Mouse (Mus musculus): ENCODE results near the gene Mettl25. TPM values are rescaled to one million over a fixed set of nuclear protein-coding genes. Genes with fewer than 3 reads are reported as not detected.

Gene Mettl25
- polyA plus RNA-seq, 2 experiments, result 11.2 to 13.2 TPM

GRCm38 (mm10) chr10:105772821-105773302 is 68.3 kb downstream of the Mettl25 start:
- Histone ChIP-seq H3K9ac (ENCODE audit: low read depth, low read length, severe bottlenecking) (no peak overlapping the region), H3K4me1 (ENCODE audit: control insufficient read depth, insufficient read depth, low read length) (no peaks in the 10 kb centered on the region), H3K27me3 (ENCODE audit: control insufficient read depth, insufficient read depth, low read length) (no peaks in the 10 kb centered on the region), H3K4me2 (replicated peaks; ENCODE audit: low read depth, low read length, severe bottlenecking) (no peak overlapping the region), H3K27ac (replicated peaks; ENCODE audit: low read depth, low read length) (no peak overlapping the region), H3K9me3 (ENCODE audit: control insufficient read depth, low read length) (no peaks in the 10 kb centered on the region), H3K4me3 (replicated peaks; ENCODE audit: low read length) (no peak overlapping the region), H3K36me3 (ENCODE audit: control insufficient read depth, insufficient read depth, low read length) (no peaks in the 10 kb centered on the region)
- no peak for TF ChIP-seq POLR2A (IDR thresholded peaks at IDR 0.05; ENCODE audit: borderline replicate concordance, extremely low read depth, insufficient read depth, insufficient read length)
- WGBS, result 83% methylated on average over 9 of the region's 9 CpGs
- no peak for DNase-seq (ENCODE audit: low spot score)
- ATAC-seq (ENCODE audit: low FRiP score, low read depth), result no peak

- H3K4me2 ChIP-seq (replicated peaks; ENCODE audit: low read depth, low read length, severe bottlenecking), result no peak overlapping the region
- 66% methylated on average over 2 of the region's 2 CpGs for WGBS
- DNase-seq (ENCODE audit: low spot score) (no peak), ATAC-seq (ENCODE audit: low FRiP score, low read depth) (no peak)
- no peaks in the 10 kb centered on the region for H3K4me1 ChIP-seq (ENCODE audit: control insufficient read depth, insufficient read depth, low read length)
- H3K4me3 ChIP-seq (replicated peaks; ENCODE audit: low read length), result no peak overlapping the region
- no peak for TF ChIP-seq POLR2A (IDR thresholded peaks at IDR 0.05; ENCODE audit: borderline replicate concordance, extremely low read depth, insufficient read depth, insufficient read length)
- no peaks in the 10 kb centered on the region for H3K27me3 ChIP-seq (ENCODE audit: control insufficient read depth, insufficient read depth, low read length)
- H3K36me3 ChIP-seq (ENCODE audit: control insufficient read depth, insufficient read depth, low read length), result no peaks in the 10 kb centered on the region
- H3K9ac ChIP-seq (ENCODE audit: low read depth, low read length, severe bottlenecking), result no peak overlapping the region
- H3K9me3 ChIP-seq (ENCODE audit: control insufficient read depth, low read length), result no peaks in the 10 kb centered on the region
- H3K27ac ChIP-seq (replicated peaks; ENCODE audit: low read depth, low read length), result no peak overlapping the region
These were observed 77.2 kb downstream of the Mettl25 start for GRCm38 (mm10) chr10:105763959-105764358.

GRCm38 (mm10) chr10:105760460-105760859 is 80.7 kb downstream of the Mettl25 start:
- Histone ChIP-seq H3K36me3 (ENCODE audit: control insufficient read depth, insufficient read depth, low read length) (no peaks in the 10 kb centered on the region), H3K4me2 (replicated peaks; ENCODE audit: low read depth, low read length, severe bottlenecking) (no peak overlapping the region), H3K4me1 (ENCODE audit: control insufficient read depth, insufficient read depth, low read length) (no peaks in the 10 kb centered on the region), H3K27me3 (ENCODE audit: control insufficient read depth, insufficient read depth, low read length) (no peaks in the 10 kb centered on the region), H3K9ac (ENCODE audit: low read depth, low read length, severe bottlenecking) (no peak overlapping the region), H3K9me3 (ENCODE audit: control insufficient read depth, low read length) (no peaks in the 10 kb centered on the region), H3K27ac (replicated peaks; ENCODE audit: low read depth, low read length) (no peak overlapping the region), H3K4me3 (replicated peaks; ENCODE audit: low read length) (no peak overlapping the region)
- TF ChIP-seq POLR2A (IDR thresholded peaks at IDR 0.05; ENCODE audit: borderline replicate concordance, extremely low read depth, insufficient read depth, insufficient read length), result no peak
- no peak for DNase-seq (ENCODE audit: low spot score)
- WGBS, result 60% methylated on average over 2 of the region's 2 CpGs
- ATAC-seq (ENCODE audit: low FRiP score, low read depth), result no peak

GRCm38 (mm10) chr10:105760046-105760445 is 81.1 kb downstream of the Mettl25 start:
- TF ChIP-seq POLR2A (IDR thresholded peaks at IDR 0.05; ENCODE audit: borderline replicate concordance, extremely low read depth, insufficient read depth, insufficient read length), result no peak
- Histone ChIP-seq H3K4me1 (ENCODE audit: control insufficient read depth, insufficient read depth, low read length) (no peaks in the 10 kb centered on the region), H3K27ac (replicated peaks; ENCODE audit: low read depth, low read length) (no peak overlapping the region), H3K27me3 (ENCODE audit: control insufficient read depth, insufficient read depth, low read length) (no peaks in the 10 kb centered on the region), H3K36me3 (ENCODE audit: control insufficient read depth, insufficient read depth, low read length) (no peaks in the 10 kb centered on the region), H3K4me2 (replicated peaks; ENCODE audit: low read depth, low read length, severe bottlenecking) (no peak overlapping the region), H3K9me3 (ENCODE audit: control insufficient read depth, low read length) (no peaks in the 10 kb centered on the region), H3K9ac (ENCODE audit: low read depth, low read length, severe bottlenecking) (no peak overlapping the region), H3K4me3 (replicated peaks; ENCODE audit: low read length) (no peak overlapping the region)
- DNase-seq (ENCODE audit: low spot score) (no peak), ATAC-seq (ENCODE audit: low FRiP score, low read depth) (no peak)
- WGBS, result 72% methylated on average over 7 of the region's 7 CpGs

GRCm38 (mm10) chr10:105753831-105754605 is 87.2 kb downstream of the Mettl25 start:
- H3K27me3 ChIP-seq (ENCODE audit: control insufficient read depth, insufficient read depth, low read length), result no peaks in the 10 kb centered on the region
- ATAC-seq (ENCODE audit: low FRiP score, low read depth), result no peak
- WGBS, result 86% methylated on average over 5 of the region's 5 CpGs

More at GRCm38 (mm10) chr10:105753831-105754605, 87.2 kb downstream of the Mettl25 start:
- no peak for TF ChIP-seq POLR2A (IDR thresholded peaks at IDR 0.05; ENCODE audit: borderline replicate concordance, extremely low read depth, insufficient read depth, insufficient read length)
- Histone ChIP-seq H3K9me3 (ENCODE audit: control insufficient read depth, low read length) (no peaks in the 10 kb centered on the region), H3K4me1 (ENCODE audit: control insufficient read depth, insufficient read depth, low read length) (no peaks in the 10 kb centered on the region), H3K36me3 (ENCODE audit: control insufficient read depth, insufficient read depth, low read length) (no peaks in the 10 kb centered on the region), H3K9ac (ENCODE audit: low read depth, low read length, severe bottlenecking) (no peak overlapping the region), H3K27ac (replicated peaks; ENCODE audit: low read depth, low read length) (no peak overlapping the region), H3K4me2 (replicated peaks; ENCODE audit: low read depth, low read length, severe bottlenecking) (no peak overlapping the region), H3K4me3 (replicated peaks; ENCODE audit: low read length) (no peak overlapping the region)
- no peak for DNase-seq (ENCODE audit: low spot score)

Data from limb, embryonic 14.5 days (tissue).